Mouse (Mus musculus) CH12.LX (cell line): ENCODE measurements around the gene Cth.

Source experiments
- CTCF ChIP-seq, 2 experiments: IDR thresholded peaks in 1 of 2; conservative IDR thresholded peaks in 1 of 2; 2 replicates each; pipeline ENCODE4 v1.5.1; 2011 to 2012; ENCODE audit warnings: low read depth in 2 of 2, low read length in 2 of 2, improper control_type of control experiment in 1 of 2, inconsistent platforms in 1 of 2, mild to moderate bottlenecking in 1 of 2, moderate library complexity in 1 of 2
- ETS1 ChIP-seq: conservative IDR thresholded peaks from 2 replicates; pipeline ENCODE4 v1.6.1; 2012; ENCODE audit warnings: low read depth, mild to moderate bottlenecking, inconsistent platforms, low read length, improper control_type of control experiment, moderate library complexity
- POLR2A ChIP-seq: IDR thresholded peaks from 2 replicates; pipeline ENCODE4 v1.6.1; 2011; ENCODE audit warnings: low read depth, mild to moderate bottlenecking, improper control_type of control experiment, low read length
- POLR2AphosphoS2 ChIP-seq: IDR thresholded peaks from 2 replicates; pipeline ENCODE4 v1.6.1; 2011; ENCODE audit warnings: low read depth, low read length, improper control_type of control experiment
- RAD21 ChIP-seq: IDR thresholded peaks from 2 replicates; pipeline ENCODE4 v1.6.1; 2011; ENCODE audit warnings: low read depth, mild to moderate bottlenecking, low read length, improper control_type of control experiment, moderate library complexity
- SIN3A ChIP-seq: IDR thresholded peaks from 2 replicates; pipeline ENCODE4 v1.6.1; 2012; ENCODE audit warnings: low read length, improper control_type of control experiment, inconsistent platforms

- TF ChIP-seq CTCF (conservative IDR thresholded peaks at IDR 0.05 in 1 of 2, IDR thresholded peaks at IDR 0.05 in 1 of 2; ENCODE audit: low read depth in 2 of 2, low read length in 2 of 2) (no peak), RAD21 (no peak), POLR2A (no peak), ETS1 (no peak), POLR2AphosphoS2 (no peak), SIN3A (no peak)
Measured at GRCm38 (mm10) chr3:157880983-157881382, 43.9 kb downstream of the Cth start.
